Mouse (Mus musculus): ENCODE data around the gene Crisp2. TPM values are rescaled to one million over a fixed set of nuclear protein-coding genes. Genes with fewer than 3 reads are reported as not detected.
"Not testable (repeated sequence)": the region's sequence is repeated elsewhere in the genome, so short reads cannot be mapped to it uniquely, and the experiment has no call there.

Crisp2 gene
- total RNA-seq, 2 experiments from 2014 or later: not detected

DNA sequence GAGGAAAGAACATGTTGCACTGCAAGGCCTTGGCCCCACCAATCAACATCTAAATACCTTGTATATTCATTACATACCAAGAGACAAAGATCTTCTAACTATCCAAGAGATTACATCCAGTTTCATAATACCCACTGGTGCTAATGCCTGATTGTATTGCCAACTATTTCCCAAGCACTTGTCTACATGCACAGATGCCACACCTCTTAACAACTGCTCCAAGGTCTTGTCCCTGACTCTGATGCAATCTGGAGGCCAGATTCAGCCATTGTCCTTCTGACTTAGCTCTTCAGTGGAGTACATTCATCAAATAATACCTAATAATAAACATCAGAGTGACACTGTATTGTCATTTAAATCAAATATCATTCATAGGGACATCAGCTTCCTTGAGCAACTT, 89.7 kb downstream of the Crisp2 start:
- intact Hi-C loops (cut with DNase I); DNase-seq: not testable (repeated sequence)

DNA sequence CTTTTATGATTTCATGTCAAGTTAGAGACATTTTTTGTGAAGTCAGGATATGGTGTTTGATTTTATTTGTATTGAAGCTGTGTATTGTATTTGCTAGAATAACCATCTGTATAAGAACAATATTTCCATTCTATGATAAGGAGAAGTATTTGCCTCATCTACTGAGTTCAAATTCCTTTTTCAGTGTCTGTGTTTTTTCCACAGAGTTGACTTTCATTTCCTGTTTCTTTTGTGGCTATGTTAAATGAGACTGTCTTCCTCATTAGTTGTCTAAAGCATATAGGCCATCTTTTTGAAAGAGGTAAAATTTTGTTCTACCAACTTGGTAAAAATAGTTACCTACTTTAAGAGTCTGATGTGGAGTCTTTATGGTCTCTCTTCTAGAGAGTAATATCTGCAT, 90.5 kb downstream of the Crisp2 start:
- intact Hi-C loops (cut with DNase I): no loop called here
- DNase-seq: no peak

Other genes starting within 250 kb of the Crisp2 start
- gene Esp6, start 245.5 kb downstream of the Crisp2 start, total RNA-seq (2021): not detected
- not detected for gene Esp4, start 208.4 kb downstream of the Crisp2 start, total RNA-seq (2021)
- gene Esp3, start 174.9 kb downstream of the Crisp2 start, total RNA-seq (2021): not detected
- not detected for gene Esp1, start 79.9 kb downstream of the Crisp2 start, total RNA-seq (2021)
- not detected for gene Rhag, start 4.1 kb upstream of the Crisp2 start, total RNA-seq (2021)
- gene 9130008F23Rik, start 73.6 kb upstream of the Crisp2 start, total RNA-seq (2021): under 1 TPM in 1 of 2 experiments, not detected in 1; 0.23 TPM
- not detected for gene Glyatl3, start 107.3 kb upstream of the Crisp2 start, total RNA-seq (2021)
- 10 to 100 TPM; 59.3 to 76.9 TPM for gene Mut, start 127.7 kb upstream of the Crisp2 start, total RNA-seq (2021)
- 1 to 10 TPM; 2.7 to 4.1 TPM for gene Cenpq, start 128.0 kb upstream of the Crisp2 start, total RNA-seq (2021)